Mouse (Mus musculus) lung, embryonic 16.5 days (tissue): ENCODE measurements around the gene Dach2. TPM values are rescaled to one million over a fixed set of nuclear protein-coding genes. Genes with fewer than 3 reads are reported as not detected.
"Not testable (repeated sequence)": the region's sequence is repeated elsewhere in the genome, so short reads cannot be mapped to it uniquely, and the experiment has no call there.

Source experiments
- ATAC-seq: fragments of 200-750 bp; cut with Nextera tagmentation; 2 replicates; pipeline ENCODE4 v1.8.0; 2017; ENCODE audit warnings: low read depth, mild to moderate bottlenecking, moderate library complexity
- H3K27ac ChIP-seq: fragments of 300-500 bp; sonication (generic); 2 replicates; pipeline ENCODE4 v1.5.1; 2014; ENCODE audit warnings: mild to moderate bottlenecking, control low read depth, low read length
- H3K27me3 ChIP-seq: fragments of 300-500 bp; sonication (generic); 2 replicates; pipeline ENCODE4 v1.6.1; 2014; ENCODE audit warnings: low read depth, low read length, mixed read lengths; ENCODE audit not compliant: control insufficient read depth, insufficient read depth
- H3K36me3 ChIP-seq: fragments of 300-500 bp; sonication (generic); 2 replicates; pipeline ENCODE4 v1.6.1; 2014; ENCODE audit warnings: low read length; ENCODE audit not compliant: control insufficient read depth, insufficient read depth
- H3K4me1 ChIP-seq: fragments of 300-500 bp; sonication (generic); replicated peaks from 2 replicates; pipeline ENCODE4 v1.6.1; 2014; ENCODE audit warnings: low read length, mixed read lengths; ENCODE audit not compliant: control insufficient read depth, insufficient read depth
- H3K4me2 ChIP-seq: fragments of 300-500 bp; sonication (generic); 2 replicates; pipeline ENCODE4 v1.6.1; 2014; ENCODE audit warnings: low read depth, low read length, control low read depth
- H3K4me3 ChIP-seq: fragments of 300-500 bp; sonication (generic); 2 replicates; pipeline ENCODE4 v1.5.1; 2014; ENCODE audit warnings: mild to moderate bottlenecking, low read length, control low read depth
- H3K9ac ChIP-seq: fragments of 300-500 bp; sonication (generic); 2 replicates; pipeline ENCODE4 v1.6.1; 2014; ENCODE audit warnings: low read length, control low read depth
- H3K9me3 ChIP-seq: fragments of 300-500 bp; sonication (generic); 2 replicates; pipeline ENCODE4 v1.6.1; 2016; ENCODE audit warnings: low read length; ENCODE audit not compliant: control insufficient read depth
- WGBS: fragments of 180-500 bp; shearing (Covaris S2); extraction: QIAGEN DNeasy Blood & Tissue Kit; methylation state at CpG from one replicate; pipeline ENCODE4 v1.1.7; 2014; 5-methylcytosine and 5-hydroxymethylcytosine counted together
- polyA plus RNA-seq: library from polyadenylated mRNA; unstranded; fragments of >200 nt; fragmentation: Nextera tagmentation; extraction: Ambion mirVana; gene quantifications from 2 replicates; pipeline ENCODE4 v1.2.1, GENCODE M21; 2015

Gene Dach2
- 2.4 and 3.1 TPM in 2 replicates for polyA plus RNA-seq

DNA sequence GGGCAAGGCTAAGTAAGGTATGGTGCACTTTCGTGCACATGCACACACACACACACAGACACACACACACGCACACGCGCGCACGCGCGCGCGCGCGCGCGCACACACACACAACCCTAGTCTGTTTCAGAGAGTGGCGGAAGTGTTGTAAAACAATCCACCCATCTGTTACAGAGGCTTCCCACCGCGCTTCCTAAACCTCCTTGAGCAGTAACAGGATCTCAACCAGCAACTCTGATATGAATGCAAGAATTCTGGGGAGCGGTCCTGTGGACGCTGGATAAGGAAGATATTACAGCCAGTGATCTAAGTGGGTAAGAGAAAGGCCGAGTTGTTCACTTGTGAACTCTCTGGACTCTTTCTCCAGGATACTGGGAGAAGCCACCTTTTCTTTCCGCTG, at the start of gene Dach2:
Dach2 (plus strand) TSS at position 107 of the 400 bp plus-strand sequence.
- H3K4me2 ChIP-seq, result peak within 1 kb of the TSS; percentile 74
- ATAC-seq, result peak; percentile 62
- no peaks in the 10 kb centered on the region for H3K27me3 ChIP-seq
- H3K36me3 ChIP-seq, result no peaks in the 10 kb centered on the region
- H3K4me1 ChIP-seq, result no peaks in the 10 kb centered on the region
- peak within 1 kb of the TSS; percentile 57 for H3K4me3 ChIP-seq
- H3K9me3 ChIP-seq, result no peaks in the 10 kb centered on the region
- WGBS, result 25% methylated on average over 21 of the region's 21 CpGs
- peak within 1 kb of the TSS; percentile 64 for H3K9ac ChIP-seq
- peak within 1 kb of the TSS; percentile 39; the same call in 1 of the 2 replicates for H3K27ac ChIP-seq

DNA sequence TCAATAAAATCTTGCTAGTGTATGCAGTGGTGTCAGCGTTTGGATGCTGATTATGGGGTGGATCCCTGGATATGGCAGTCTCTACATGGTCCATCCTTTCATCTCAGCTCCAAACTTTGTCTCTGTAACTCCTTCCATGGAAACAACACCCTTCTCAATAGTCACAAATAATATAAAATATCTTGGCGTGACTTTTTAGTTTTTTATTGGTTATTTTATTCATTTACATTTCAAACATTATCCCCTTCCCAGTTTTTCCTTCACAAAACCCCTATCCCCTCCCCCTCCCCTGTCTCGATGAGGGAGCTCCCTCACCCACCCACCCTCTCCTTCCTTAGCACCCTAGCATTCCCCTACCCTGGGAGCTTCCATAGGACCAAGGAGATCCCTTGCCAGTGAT, 44.9 kb upstream of the Dach2 start:
- not testable (repeated sequence) for ATAC-seq, H3K4me1 ChIP-seq, H3K4me2 ChIP-seq, H3K9me3 ChIP-seq, H3K9ac ChIP-seq, H3K36me3 ChIP-seq, H3K4me3 ChIP-seq, H3K27me3 ChIP-seq, H3K27ac ChIP-seq
- WGBS, result 64% methylated on average over 2 of the region's 3 CpGs

DNA sequence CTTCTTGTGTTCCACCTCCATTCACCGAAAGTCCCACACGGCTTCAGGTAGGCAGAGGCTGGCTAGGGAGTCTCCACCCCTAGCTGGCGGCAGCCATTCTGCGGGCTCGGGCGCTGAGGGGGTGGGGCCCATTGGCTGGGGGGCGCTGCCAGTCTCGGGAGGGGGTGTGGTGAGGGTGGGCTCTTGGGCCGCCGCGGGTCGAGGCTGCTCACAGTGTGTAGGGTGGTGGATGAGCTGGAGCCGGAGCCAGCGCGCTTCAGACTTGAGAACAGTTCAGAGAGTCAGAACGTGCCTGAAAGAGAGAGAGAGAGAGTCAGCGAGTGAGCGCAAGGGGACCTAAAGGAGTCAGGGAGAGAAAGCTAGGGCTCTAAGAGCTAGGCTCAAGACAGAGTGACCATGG, 721 bp downstream of the Dach2 start:
- no peaks in the 10 kb centered on the region for H3K27me3 ChIP-seq
- ATAC-seq, result peak; percentile 99
- H3K27ac ChIP-seq, result 0 out of 2 replicates have a peak overlapping the region, but pooled peaks have one; percentile 39
- H3K36me3 ChIP-seq, result no peaks in the 10 kb centered on the region
- H3K4me2 ChIP-seq, result peak overlapping the region; percentile 74
- no peaks in the 10 kb centered on the region for H3K4me1 ChIP-seq
- 5% methylated on average over 18 of the region's 18 CpGs for WGBS
- H3K9me3 ChIP-seq, result no peaks in the 10 kb centered on the region
- H3K4me3 ChIP-seq, result peak overlapping the region; percentile 57
- peak overlapping the region; percentile 64 for H3K9ac ChIP-seq

DNA sequence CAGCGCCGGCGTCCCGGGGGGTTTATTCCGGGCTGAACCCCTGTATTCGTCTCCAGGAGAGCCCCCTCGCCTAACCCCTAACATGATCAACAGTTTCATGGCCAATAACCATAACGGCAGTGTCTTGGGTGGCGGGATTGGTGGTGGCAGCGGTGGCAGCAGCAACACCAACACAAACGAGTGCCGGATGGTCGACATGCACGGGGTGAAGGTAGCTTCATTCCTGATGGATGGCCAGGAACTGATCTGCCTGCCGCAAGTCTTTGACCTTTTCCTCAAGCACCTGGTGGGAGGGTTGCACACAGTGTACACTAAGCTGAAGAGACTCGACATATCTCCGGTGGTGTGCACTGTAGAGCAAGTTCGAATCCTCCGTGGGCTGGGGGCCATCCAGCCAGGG, 1.2 kb downstream of the Dach2 start:
- peak overlapping the region; percentile 74 for H3K4me2 ChIP-seq
- no peak overlapping the region for H3K27ac ChIP-seq
- WGBS, result 15% methylated on average over 19 of the region's 19 CpGs
- H3K36me3 ChIP-seq, result no peaks in the 10 kb centered on the region
- no peaks in the 10 kb centered on the region for H3K27me3 ChIP-seq
- H3K4me3 ChIP-seq, result peak overlapping the region; percentile 57
- no peaks in the 10 kb centered on the region for H3K9me3 ChIP-seq
- H3K4me1 ChIP-seq, result no peaks in the 10 kb centered on the region
- ATAC-seq, result peak; percentile 29
- peak overlapping the region; percentile 64 for H3K9ac ChIP-seq

DNA sequence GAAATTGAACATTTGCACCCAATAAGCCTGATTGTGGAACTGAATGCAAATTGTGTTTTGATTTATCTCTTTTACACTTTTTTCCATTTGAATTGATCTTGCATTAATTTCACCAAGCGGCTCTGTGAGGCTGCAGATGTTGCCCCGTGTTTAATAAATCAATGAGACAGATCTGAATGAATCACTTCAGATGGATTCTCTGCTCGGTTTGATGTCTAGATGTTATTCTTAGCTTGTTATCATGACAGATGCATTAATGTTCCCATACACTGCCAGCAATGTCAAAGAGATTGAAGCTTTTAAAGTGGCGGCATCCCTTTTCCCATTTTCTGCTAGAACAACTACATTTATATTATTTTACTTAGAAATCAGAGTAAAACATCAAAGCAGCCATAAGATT, 7.0 kb downstream of the Dach2 start:
- Histone ChIP-seq H3K27me3 (no peaks in the 10 kb centered on the region), H3K4me2 (no peak overlapping the region), H3K27ac (no peak overlapping the region), H3K4me3 (no peak overlapping the region), H3K4me1 (no peaks in the 10 kb centered on the region), H3K36me3 (no peaks in the 10 kb centered on the region), H3K9me3 (no peaks in the 10 kb centered on the region), H3K9ac (no peak overlapping the region)
- no peak for ATAC-seq
- 47% methylated on average over 4 of the region's 4 CpGs for WGBS

DNA sequence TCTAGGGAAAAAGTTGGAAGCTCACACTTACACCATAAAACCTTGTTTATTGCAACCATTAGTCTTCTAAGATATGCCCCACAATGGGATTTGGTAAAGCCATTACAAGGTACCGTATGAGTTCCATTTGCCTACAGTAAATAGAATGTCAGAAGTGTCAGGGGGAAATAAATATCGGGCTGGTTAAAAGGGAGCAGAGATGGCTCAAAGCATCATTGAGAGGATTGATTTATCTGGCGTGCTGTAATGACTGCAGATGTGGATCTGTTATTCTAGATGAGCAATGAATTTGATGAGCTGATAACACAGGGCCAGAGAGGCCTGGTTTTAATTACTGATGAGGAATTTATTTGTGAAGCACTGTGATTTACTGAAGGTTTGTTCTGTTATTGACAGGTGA, 40.8 kb downstream of the Dach2 start:
- Histone ChIP-seq H3K27ac (no peak overlapping the region), H3K4me2 (no peak overlapping the region), H3K27me3 (no peaks in the 10 kb centered on the region), H3K36me3 (no peaks in the 10 kb centered on the region), H3K4me3 (no peak overlapping the region), H3K4me1 (no peaks in the 10 kb centered on the region), H3K9me3 (no peaks in the 10 kb centered on the region), H3K9ac (no peak overlapping the region)
- WGBS, result 44% methylated on average over 3 of the region's 3 CpGs
- no peak for ATAC-seq

DNA sequence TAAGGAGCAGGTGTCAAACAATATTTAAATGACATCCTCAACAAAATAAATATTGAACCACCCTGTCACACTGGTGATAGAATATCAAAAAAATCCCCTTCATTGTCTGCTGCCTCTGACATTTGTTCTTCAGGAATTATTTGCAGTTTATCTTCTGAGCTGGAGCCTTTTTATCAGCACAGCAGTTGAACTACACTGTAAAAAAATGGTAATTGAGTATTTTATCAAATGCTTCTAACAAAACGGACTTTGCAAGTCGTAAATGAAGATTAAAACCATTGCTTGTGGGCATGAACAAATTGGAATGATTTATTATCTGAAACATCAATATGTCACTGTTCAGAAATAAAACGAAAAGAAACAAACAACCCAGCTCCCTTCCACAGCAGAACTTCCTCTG, 97.1 kb downstream of the Dach2 start:
- no peak overlapping the region for H3K9ac ChIP-seq
- H3K9me3 ChIP-seq, result no peaks in the 10 kb centered on the region
- no peak overlapping the region for H3K4me2 ChIP-seq
- no peaks in the 10 kb centered on the region for H3K27me3 ChIP-seq
- no peak for ATAC-seq
- WGBS, result 36% methylated on average over 3 of the region's 3 CpGs
- no peaks in the 10 kb centered on the region for H3K4me1 ChIP-seq
- no peak overlapping the region for H3K27ac ChIP-seq
- no peaks in the 10 kb centered on the region for H3K36me3 ChIP-seq
- no peak overlapping the region for H3K4me3 ChIP-seq

DNA sequence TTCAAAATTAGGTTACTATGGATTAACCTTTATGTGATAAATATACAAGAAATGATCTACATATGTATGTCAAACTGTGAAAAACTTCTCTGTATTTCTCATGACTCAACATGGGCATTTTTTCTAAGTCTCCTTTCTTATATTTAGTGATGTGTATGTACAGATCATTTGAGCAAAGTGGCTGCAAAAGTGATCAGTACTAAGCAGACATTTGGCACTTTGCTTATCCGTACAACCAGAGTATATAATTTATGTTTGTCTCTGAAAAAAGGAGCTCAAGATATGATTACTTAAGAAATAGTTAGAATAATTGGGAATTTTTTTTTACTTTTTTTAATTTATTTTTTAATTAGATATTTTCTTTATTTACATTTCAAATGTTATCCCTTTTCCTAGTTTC, 111.4 kb downstream of the Dach2 start:
- no peak overlapping the region for H3K9ac ChIP-seq
- H3K36me3 ChIP-seq, result no peaks in the 10 kb centered on the region
- no peaks in the 10 kb centered on the region for H3K27me3 ChIP-seq
- no peak overlapping the region for H3K27ac ChIP-seq
- no peaks in the 10 kb centered on the region for H3K4me1 ChIP-seq
- H3K9me3 ChIP-seq, result no peaks in the 10 kb centered on the region
- 75% methylated on average over 1 of the region's 1 CpGs for WGBS
- ATAC-seq, result no peak
- H3K4me3 ChIP-seq, result no peak overlapping the region
- no peak overlapping the region for H3K4me2 ChIP-seq

DNA sequence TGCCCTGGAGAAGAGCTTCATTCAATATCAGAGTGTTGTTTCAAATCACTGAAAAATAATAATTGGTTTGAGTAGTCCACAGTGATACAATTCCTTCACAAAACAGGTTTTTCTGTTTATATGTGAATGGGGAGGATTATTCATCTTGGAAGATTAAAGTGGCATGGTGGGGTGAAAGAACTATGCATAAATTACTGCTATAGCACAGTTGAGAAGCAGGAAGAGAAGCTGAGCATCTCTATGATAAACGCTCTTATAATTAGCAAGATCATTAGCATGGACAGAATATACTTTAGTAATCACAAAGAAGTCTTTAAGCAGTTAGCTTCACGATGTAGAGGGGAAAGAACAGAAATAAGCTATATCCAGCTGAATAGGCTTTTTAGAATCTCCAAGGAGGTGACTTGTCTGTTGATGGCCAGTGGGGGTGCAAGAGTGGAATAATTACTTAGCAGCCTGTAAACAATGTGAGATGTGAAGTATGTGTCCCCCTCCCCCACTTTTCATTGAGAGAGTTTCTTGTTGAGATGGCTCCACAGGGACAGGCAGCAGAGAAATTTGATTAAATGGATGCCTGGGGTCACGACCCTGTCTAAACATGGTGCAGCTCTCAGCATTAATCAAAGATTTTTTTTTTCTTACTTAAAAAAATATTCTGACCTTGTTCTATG, 124.3 kb downstream of the Dach2 start:
- no peak overlapping the region for H3K4me3 ChIP-seq
- H3K4me2 ChIP-seq, result no peak overlapping the region
- ATAC-seq, result no peak
- no peaks in the 10 kb centered on the region for H3K9me3 ChIP-seq
- H3K27ac ChIP-seq, result no peak overlapping the region
- WGBS, result 39% methylated on average over 3 of the region's 3 CpGs
- H3K4me1 ChIP-seq, result no peaks in the 10 kb centered on the region
- H3K9ac ChIP-seq, result no peak overlapping the region
- no peaks in the 10 kb centered on the region for H3K36me3 ChIP-seq
- no peaks in the 10 kb centered on the region for H3K27me3 ChIP-seq
